Comparison of ENCODE assay signal across 19 mouse cellular contexts in the genomic region with DNA sequence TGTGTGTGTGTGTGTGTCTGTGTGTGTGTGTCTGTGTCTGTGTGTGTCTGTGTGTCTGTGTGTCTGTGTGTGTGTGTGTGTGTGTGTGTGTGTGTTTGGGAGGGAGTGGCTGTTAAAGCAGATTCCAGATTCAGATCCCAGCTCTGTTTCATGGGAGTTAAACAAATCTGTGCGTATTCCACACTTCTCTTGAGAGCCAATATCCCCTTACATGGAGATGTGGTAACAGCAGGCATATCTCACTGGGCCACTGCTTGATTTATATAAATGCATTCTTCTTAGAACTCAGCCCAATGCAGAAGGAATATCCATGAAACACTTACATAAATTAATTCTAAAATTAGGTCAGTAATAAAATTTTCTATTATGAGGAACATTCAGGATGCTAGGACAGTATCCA.
"Had no signal": no experiment of that assay in that cellular context is flagged by ENCODE, and none has a peak within 500 bp of the region (broad histone marks: within the 10 kb centered on the region; RNA-seq: fewer than 3 reads in every experiment).

No protein-coding gene starts in this region.

- H3K27ac ChIP-seq: midbrain, embryonic 10.5 days; midbrain, embryonic 12.5 days; neural tube, embryonic 13.5 days; neural tube, embryonic 15.5 days had no signal

- DNase-seq: lung, adult 18-20 months; lung, embryonic 14.5 days; lung, postnatal 10 days; lung, postnatal 4 days; midbrain, embryonic 14.5 days; retina, postnatal 1 day; right cerebral cortex, adult 18-20 months; right cerebral cortex, postnatal 25 days; right cerebral cortex, postnatal 4 days; spleen, adult 18-20 months; thymus, adult 2 months; thymus, postnatal 25 days; thymus, postnatal 4 days had no signal

- H3K4me3 ChIP-seq: midbrain, embryonic 10.5 days; midbrain, embryonic 12.5 days; myocyte; neural tube, embryonic 13.5 days; neural tube, embryonic 15.5 days had no signal

- ATAC-seq: midbrain, embryonic 16.5 days had no signal
